Mouse (Mus musculus) layer of hippocampus, adult 6 months (tissue): ENCODE measurements around the gene Lhcgr. TPM values are rescaled to one million over a fixed set of nuclear protein-coding genes. Genes with fewer than 3 reads are reported as not detected.

Source experiments
- long read RNA-seq, 2 experiments: library from polyadenylated mRNA; unstranded; transcript quantifications; one replicate each; pipeline ENCODE4 v2.0.0; 2019 to 2020
- polyA plus RNA-seq: library from polyadenylated mRNA; unstranded; fragments of <200 nt; fragmentation: Nextera tagmentation; gene quantifications from 2 replicates; pipeline ENCODE4 v1.2.3, GENCODE M21; 2021

Gene Lhcgr
- polyA plus RNA-seq, result 0.14 and 0.53 TPM in 2 replicates
- long read RNA-seq, experiment 1, result 0 reads
- long read RNA-seq, experiment 2, result 0 reads

DNA sequence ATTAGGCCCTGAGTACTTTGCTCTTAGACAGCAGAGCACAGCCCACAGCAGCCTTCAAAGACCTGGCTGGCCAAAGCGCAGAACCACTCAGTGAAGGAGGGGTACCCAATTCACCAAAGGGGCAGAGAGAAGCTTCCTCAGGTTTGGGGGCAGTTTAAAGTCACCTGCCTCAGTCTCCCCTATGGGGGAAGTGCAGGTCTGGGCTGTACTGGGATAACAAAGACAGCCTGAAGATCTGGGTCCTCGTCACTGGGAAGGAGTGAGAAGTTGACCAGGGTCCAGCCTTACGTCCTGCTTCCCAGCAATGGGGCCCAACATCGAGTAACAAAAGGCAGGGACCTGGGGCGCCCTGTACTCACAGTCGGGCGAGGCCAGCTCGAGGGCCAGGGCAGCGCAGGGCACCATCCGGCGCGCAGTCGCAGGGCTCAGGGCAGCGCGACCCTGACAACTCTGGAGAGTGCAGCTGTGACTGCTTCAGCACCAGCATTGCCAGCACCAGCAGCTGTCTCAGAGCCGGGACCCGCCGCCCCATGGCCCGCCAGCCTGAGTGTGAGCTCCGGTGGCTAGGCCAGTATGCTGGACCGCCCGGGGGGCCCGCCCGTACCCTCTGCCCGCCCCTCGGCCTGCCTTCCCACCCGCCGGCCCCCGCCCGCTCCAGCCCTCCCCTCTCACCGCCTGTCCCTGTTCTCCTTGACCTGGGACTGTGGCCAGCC, at the start of gene Lhcgr:
Lhcgr (minus strand) TSS at position 551 of the 713 bp plus-strand sequence.

DNA sequence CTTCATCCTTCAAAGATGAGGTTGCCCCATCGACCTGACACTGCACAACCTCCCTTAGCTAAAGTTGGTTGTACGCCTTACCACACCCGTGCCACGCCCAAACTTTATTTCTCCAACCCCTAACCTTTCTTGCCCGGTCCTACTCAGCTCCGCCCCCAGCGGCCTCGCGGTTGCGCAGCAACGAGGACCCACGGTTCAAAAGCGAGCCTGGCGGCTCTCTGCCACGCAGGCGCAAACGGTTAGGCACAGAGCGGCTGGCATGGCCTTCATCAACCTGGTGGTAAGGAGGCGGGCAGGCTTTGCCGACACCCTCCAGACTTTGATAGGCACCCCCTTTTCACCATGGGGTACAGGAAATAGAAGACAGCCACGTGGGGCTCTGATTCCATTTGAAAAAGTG, 123.3 kb downstream of the Lhcgr start, which contains the start of gene Gtf2a1l:
Gtf2a1l (plus strand) TSS at position 209 of the 400 bp plus-strand sequence.

Other genes starting within 250 kb of the Lhcgr start
- 0.74 and 1.4 TPM in 2 replicates for gene Ston1, start 194.3 kb downstream of the Lhcgr start, polyA plus RNA-seq
- gene Gtf2a1l, start 123.3 kb downstream of the Lhcgr start, polyA plus RNA-seq, result 0.11 and 0.14 TPM in 2 replicates